Mouse (Mus musculus) E14TG2a.4 (cell line): ENCODE results near the gene Sbno2.
A peak's percentile ranks its signal among the peaks of the same experiment; 100 is the strongest.

Experiments used
- H3K27me3 ChIP-seq: 2 replicates; pipeline ENCODE4 v1.6.1; 2014; ENCODE audit warnings: low read length, control low read depth; ENCODE audit not compliant: insufficient read depth
- H3K36me3 ChIP-seq: 2 replicates; pipeline ENCODE4 v1.6.1; 2014; ENCODE audit warnings: low read length, control low read depth; ENCODE audit not compliant: insufficient read depth
- H3K4me1 ChIP-seq: replicated peaks from 2 replicates; pipeline ENCODE4 v1.6.1; 2014; ENCODE audit warnings: low read depth, low read length, control low read depth
- H3K4me3 ChIP-seq: replicated peaks from 2 replicates; pipeline ENCODE4 v1.5.1; 2014; ENCODE audit warnings: mild to moderate bottlenecking, low read length
- H3K9me3 ChIP-seq: 2 replicates; pipeline ENCODE4 v1.6.1; 2014; ENCODE audit warnings: low read length, control low read depth
- CTCF ChIP-seq: conservative IDR thresholded peaks from 2 replicates; pipeline ENCODE4 v1.5.1; 2014; ENCODE audit warnings: low read length
- NANOG ChIP-seq: IDR thresholded peaks from 2 replicates; pipeline ENCODE4 v1.6.1; 2014; ENCODE audit warnings: borderline replicate concordance, low read length, mixed read lengths
- POU5F1 ChIP-seq: IDR thresholded peaks from 2 replicates; pipeline ENCODE4 v1.6.1; 2014; ENCODE audit warnings: low read length, borderline replicate concordance

The Sbno2 gene

DNA sequence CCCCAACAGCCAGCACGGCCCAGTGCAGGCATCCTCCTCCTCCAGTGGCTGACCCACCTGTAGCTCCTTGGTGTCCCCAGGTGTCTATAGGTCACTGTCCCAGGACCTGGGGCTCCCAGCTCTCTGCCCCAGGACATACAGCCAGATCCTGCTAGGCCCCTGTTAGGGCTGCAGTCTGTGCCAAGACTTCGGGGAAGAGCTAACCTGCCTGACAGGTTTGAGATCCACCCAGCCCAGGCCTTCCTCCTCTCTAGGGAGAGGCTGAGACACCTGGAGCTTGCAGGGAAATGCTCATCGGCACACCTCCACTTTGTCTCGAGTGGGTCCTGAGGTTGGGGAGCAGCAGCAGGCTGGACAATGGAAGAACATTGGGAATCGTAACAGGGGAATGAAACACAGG is 555 bp upstream of the Sbno2 start:
- no peak for TF ChIP-seq POU5F1
- no peak for TF ChIP-seq CTCF
- no peak for TF ChIP-seq NANOG
- H3K4me3 ChIP-seq: peak overlapping the region; percentile 69

DNA sequence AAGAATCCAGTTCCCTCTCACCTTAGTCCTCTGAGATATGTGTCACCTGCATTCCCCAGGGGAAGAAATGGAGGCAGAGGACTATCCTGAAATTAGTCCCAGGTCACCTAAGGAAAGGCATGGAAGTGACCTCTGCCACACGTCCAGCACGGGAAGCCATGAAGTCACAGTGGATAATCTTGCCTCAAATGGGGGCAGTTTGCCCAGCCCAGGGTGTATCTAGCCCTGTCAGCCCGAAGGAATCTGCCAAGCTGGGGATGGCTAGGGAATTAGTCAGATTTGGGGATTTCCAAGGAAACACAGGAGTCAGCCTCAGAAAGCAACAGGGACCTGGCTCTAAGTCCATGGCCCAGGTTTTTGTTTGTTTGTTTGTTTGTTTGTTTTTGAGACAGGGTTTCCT is 1.2 kb downstream of the Sbno2 start:
- TF ChIP-seq POU5F1: no peak
- no peak for TF ChIP-seq NANOG
- TF ChIP-seq CTCF: no peak
- H3K4me1 ChIP-seq: peaks cover 65% of the 10 kb centered on the region
- H3K9me3 ChIP-seq: no peaks in the 10 kb centered on the region
- peaks cover 15% of the 10 kb centered on the region for H3K36me3 ChIP-seq
- no peaks in the 10 kb centered on the region for H3K27me3 ChIP-seq
- H3K4me3 ChIP-seq: no peak overlapping the region

More for the DNA sequence above, 555 bp upstream of the Sbno2 start:
- Histone ChIP-seq H3K36me3 (no peaks in the 10 kb centered on the region), H3K9me3 (no peaks in the 10 kb centered on the region), H3K27me3 (no peaks in the 10 kb centered on the region), H3K4me1 (peaks cover 58% of the 10 kb centered on the region)

DNA sequence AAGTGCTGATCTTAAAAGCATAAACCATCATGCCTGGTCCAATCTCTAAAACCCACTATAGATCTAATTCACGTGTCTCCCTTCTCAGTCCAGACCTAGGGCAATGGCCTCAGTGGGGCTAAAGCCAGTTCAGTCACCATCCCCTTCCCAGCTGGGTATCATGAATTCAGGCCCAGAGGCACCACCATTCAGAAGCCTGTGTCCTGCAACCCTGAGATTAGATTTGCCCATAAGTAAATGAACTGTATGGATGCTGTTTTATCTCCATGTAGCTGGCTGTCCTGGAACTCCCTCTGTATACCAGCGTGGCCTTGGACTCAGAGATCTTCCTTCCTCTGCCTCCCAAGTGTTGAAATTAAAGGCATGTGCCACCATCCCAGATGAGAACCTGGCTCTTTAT is 2.3 kb downstream of the Sbno2 start:
- Histone ChIP-seq H3K9me3 (no peaks in the 10 kb centered on the region), H3K4me3 (peak overlapping the region; percentile 89), H3K36me3 (peaks cover 17% of the 10 kb centered on the region), H3K4me1 (peaks cover 76% of the 10 kb centered on the region), H3K27me3 (no peaks in the 10 kb centered on the region)
- TF ChIP-seq NANOG (no peak), CTCF (no peak), POU5F1 (no peak)

DNA sequence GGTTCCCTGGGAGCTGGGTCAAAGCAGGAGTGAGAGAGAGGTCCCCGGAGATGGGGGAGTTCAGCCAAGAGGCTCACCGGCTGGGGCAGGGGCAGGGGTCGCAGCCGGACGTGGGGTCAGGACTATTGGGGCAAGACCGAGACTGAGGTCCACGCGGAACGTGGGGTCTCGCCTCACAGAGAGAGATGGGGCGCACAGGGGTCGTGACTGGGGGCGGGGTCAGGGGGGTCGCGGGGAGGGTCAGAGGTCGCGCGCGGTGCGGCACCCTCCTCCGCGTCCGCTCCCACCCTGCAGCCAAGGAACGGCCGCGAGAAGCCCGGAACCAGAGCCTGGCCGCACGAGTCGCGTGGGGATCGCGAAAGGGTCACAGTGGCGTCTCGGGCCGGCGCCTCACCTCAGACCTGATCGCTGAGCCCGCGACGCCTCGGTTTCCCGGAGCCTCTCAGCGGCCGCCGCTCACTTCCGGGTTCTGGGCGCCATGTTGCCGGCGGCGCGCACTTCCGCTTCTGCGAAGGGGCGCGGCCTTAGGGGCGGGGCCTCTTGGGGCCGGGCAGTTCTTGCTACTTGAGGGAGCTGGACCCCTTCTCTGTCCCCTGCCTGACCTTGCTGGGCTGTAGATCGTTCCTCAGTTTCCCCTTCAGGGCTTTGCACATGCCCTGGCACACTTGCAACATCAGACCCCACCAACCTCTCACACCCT is 3.0 kb downstream of the Sbno2 start:
- TF ChIP-seq POU5F1 (no peak), NANOG (no peak), CTCF (no peak)

DNA sequence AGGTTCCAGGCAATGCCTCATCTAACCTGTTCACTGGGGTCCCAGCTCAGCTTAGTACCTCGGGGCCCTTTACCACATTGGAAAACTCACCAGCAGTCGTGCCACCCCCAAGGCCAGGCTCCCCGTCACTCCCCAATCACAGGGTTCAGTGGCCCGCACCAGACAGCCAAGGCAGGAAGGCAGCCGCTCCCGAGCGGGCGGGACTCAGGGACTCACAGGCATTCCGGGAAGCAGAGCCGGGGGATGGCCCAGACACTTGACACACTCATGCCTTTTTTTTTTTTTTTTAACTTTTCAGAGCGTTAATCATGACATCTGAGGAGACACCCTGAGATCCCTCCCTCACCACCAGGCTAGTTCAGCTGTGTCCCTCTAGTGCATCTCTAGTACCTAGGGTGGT is 4.4 kb downstream of the Sbno2 start:
- Histone ChIP-seq H3K4me1 (peaks cover 85% of the 10 kb centered on the region), H3K36me3 (peaks cover 27% of the 10 kb centered on the region), H3K4me3 (peak overlapping the region; percentile 89), H3K27me3 (no peaks in the 10 kb centered on the region), H3K9me3 (no peaks in the 10 kb centered on the region)
- TF ChIP-seq NANOG (no peak), POU5F1 (no peak), CTCF (no peak)

More for the DNA sequence above, 3.0 kb downstream of the Sbno2 start:
- Histone ChIP-seq H3K4me3 (peak overlapping the region; percentile 89), H3K36me3 (peaks cover 17% of the 10 kb centered on the region), H3K9me3 (no peaks in the 10 kb centered on the region), H3K27me3 (no peaks in the 10 kb centered on the region), H3K4me1 (peaks cover 78% of the 10 kb centered on the region)

DNA sequence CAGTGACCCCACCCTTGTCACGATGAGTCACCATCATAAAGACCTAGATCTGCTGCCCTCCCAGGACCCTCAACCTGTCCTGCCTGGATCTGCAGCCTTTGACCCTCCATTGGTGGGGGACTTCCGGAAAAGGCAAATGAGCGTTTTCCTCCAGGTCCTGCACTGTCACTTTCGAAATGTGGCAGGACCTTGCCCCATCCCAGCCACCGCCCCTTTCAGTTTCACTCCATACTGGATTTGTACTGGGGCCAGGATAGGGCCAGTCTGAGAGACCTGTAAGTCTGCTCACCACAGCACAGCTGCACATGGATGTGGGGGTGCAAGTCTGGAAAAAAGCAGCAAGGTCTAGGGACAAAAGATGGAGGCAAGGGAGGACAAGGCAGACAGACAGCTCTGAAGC is 6.7 kb downstream of the Sbno2 start:
- TF ChIP-seq CTCF: no peak
- no peak for TF ChIP-seq POU5F1
- no peak for TF ChIP-seq NANOG
- no peak overlapping the region for H3K4me3 ChIP-seq
- H3K36me3 ChIP-seq: peaks cover 41% of the 10 kb centered on the region
- H3K27me3 ChIP-seq: no peaks in the 10 kb centered on the region
- H3K9me3 ChIP-seq: no peaks in the 10 kb centered on the region
- peaks cover 90% of the 10 kb centered on the region for H3K4me1 ChIP-seq

DNA sequence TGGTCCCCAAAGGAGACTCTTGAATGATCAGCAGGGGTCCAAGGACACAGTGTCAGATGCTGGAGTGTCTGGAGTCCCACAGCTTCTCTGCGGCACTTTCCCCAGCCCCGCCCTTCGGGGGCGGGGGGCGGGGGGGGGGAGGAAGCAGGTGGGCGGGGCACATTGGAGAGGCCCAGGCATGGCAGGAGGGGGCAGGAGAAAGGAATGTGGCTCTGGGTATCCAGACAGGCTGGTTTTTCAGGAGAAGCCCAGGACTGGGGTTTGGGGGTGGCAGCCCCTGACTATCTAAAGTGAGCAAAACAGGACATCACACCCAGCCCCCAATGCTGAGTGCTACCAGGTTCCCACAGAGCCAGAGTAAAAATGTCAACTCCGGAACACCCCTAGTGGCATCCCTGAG is 8.1 kb downstream of the Sbno2 start:
- no peaks in the 10 kb centered on the region for H3K9me3 ChIP-seq
- H3K27me3 ChIP-seq: no peaks in the 10 kb centered on the region
- peak overlapping the region; percentile 35; the same call in 1 of the 2 replicates for H3K4me3 ChIP-seq
- TF ChIP-seq POU5F1 (no peak), NANOG (no peak), CTCF (no peak)
- H3K36me3 ChIP-seq: peaks cover 53% of the 10 kb centered on the region
- H3K4me1 ChIP-seq: peaks cover 95% of the 10 kb centered on the region

DNA sequence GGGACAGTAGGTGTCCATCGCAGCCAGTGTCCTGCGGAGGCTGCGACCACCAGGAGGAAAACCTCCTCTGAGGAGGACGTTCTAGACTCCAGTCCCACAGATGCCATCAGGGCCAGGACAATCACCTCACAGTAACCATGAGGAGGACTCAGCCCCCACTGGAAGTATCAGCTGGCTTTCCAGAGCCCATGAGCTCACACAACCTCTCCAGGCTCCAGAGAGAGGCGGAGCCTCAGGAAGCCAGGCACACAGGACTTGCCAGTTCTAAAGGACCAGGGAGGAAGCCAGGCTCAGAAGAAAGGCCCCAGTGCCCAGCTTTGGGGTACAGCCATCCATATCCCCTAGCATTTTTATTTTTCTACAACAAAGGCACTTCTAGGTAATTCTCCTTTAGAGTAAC is 9.8 kb downstream of the Sbno2 start:
- peaks cover 92% of the 10 kb centered on the region for H3K4me1 ChIP-seq
- H3K27me3 ChIP-seq: no peaks in the 10 kb centered on the region
- no peak for TF ChIP-seq CTCF
- no peak for TF ChIP-seq NANOG
- TF ChIP-seq POU5F1: no peak
- H3K4me3 ChIP-seq: no peak overlapping the region
- H3K36me3 ChIP-seq: peaks cover 66% of the 10 kb centered on the region
- no peaks in the 10 kb centered on the region for H3K9me3 ChIP-seq

DNA sequence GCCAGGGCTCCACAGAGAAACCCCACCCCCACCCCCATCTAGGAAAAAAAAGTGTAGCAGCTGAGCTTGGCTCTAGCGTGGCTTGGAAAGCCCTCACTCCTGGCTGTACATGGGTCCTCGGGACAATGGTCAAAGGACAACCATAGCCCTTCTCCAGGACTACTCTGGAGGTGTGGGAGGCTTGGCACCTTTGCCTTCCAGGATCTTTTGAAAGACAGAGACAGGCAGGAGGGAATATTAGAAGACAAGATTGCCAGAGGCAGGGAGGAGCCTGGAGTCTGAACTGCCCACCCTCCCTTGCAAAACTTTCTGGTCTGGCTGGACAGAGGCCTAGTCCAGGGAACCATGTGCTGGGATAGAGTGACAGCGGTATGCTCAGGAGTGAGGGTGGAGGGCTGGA is 10.7 kb downstream of the Sbno2 start:
- Histone ChIP-seq H3K9me3 (no peaks in the 10 kb centered on the region), H3K4me1 (peaks cover 92% of the 10 kb centered on the region)

More for the DNA sequence above, 10.7 kb downstream of the Sbno2 start:
- Histone ChIP-seq H3K36me3 (peaks cover 65% of the 10 kb centered on the region), H3K4me3 (no peak overlapping the region), H3K27me3 (no peaks in the 10 kb centered on the region)
- TF ChIP-seq NANOG: no peak
- no peak for TF ChIP-seq POU5F1
- no peak for TF ChIP-seq CTCF
